ENCODE assay signal across 10 mouse cellular contexts in the genomic region with DNA sequence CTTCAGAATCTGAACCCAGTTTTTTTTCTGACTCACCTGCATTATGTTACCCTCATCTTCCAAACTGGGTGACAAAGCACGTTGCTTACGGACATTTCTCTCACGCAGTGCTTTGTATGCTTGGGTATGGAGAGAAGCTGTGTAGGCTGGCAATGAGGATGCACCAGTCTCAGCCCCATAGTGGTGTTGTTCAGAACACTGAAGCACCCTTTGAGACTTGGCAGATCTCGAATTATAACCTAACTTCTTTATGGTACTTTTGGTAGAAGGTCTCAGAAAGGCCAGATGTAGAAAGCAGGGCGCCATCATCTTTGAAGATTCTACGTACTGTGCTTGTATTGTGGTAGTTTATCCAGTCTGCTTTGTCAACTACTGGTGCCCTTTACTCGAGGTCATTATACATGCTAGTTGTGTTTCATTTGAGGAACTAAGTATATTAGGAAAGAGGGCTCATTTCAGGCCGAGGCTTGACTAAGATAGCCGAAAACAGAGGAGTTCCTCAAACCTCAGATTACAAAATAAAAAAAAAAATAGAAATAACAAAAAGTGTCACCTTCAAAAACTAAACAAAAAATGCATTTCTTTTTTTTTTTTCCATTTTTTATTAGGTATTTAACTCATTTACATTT.
DNase-seq lines count a peak whose midpoint lies in the region; ATAC-seq and TF ChIP-seq lines count a peak whose summit lies in the region.
"Had no signal": no experiment of that assay in that cellular context is flagged by ENCODE, and none has a peak within 500 bp of the region (broad histone marks: within the 10 kb centered on the region; RNA-seq: fewer than 3 reads in every experiment).

No protein-coding gene starts in this region.

- no peaks in the 10 kb centered on the region for H3K9me3 ChIP-seq in intestine, postnatal 0 days (ENCODE audit: control insufficient read depth)
- H3K9me3 ChIP-seq in intestine, embryonic 16.5 days (ENCODE audit: control insufficient read depth, low read length) = no peaks in the 10 kb centered on the region
- H3K9me3 ChIP-seq in stomach, embryonic 15.5 days = no peaks in the 10 kb centered on the region
- no peaks in the 10 kb centered on the region for H3K9me3 ChIP-seq in stomach, postnatal 0 days (ENCODE audit: control insufficient read depth, low read length)
- H3K9me3 ChIP-seq: lung, embryonic 15.5 days had no signal

- no peak overlapping the region for H3K4me2 ChIP-seq in intestine, postnatal 0 days (replicated peaks; ENCODE audit: low read depth)
- no peak overlapping the region for H3K4me2 ChIP-seq in intestine, embryonic 16.5 days (ENCODE audit: low read depth, low read length)
- no peak overlapping the region for H3K4me2 ChIP-seq in stomach, embryonic 15.5 days
- no peak overlapping the region for H3K4me2 ChIP-seq in stomach, postnatal 0 days (replicated peaks; ENCODE audit: low read depth)
- H3K4me2 ChIP-seq: lung, embryonic 15.5 days had no signal

- no peak for TF ChIP-seq CTCF in intestine, postnatal 0 days (IDR thresholded peaks at IDR 0.05; ENCODE audit: low read depth)
- no peak for TF ChIP-seq CTCF in stomach, postnatal 0 days (IDR thresholded peaks at IDR 0.05; ENCODE audit: low read depth)

- 0 out of 2 replicates have a peak overlapping the region, but pooled peaks have one; percentile 8 for H3K27ac ChIP-seq in intestine, postnatal 0 days (ENCODE audit: low read depth, low read length)
- no peak overlapping the region for H3K27ac ChIP-seq in intestine, embryonic 16.5 days (ENCODE audit: low read length)
- peak overlapping the region; percentile 6; the same call in 1 of the 2 replicates for H3K27ac ChIP-seq in stomach, embryonic 15.5 days
- H3K27ac ChIP-seq in stomach, postnatal 0 days (replicated peaks) = no peak overlapping the region; the same call in 1 of the 2 replicates
- H3K27ac ChIP-seq: lung, embryonic 15.5 days had no signal

- DNase-seq in stomach, postnatal 0 days (ENCODE audit: low spot score) = no peak
- DNase-seq in monocyte, adult 2 months (ENCODE audit: low read depth in 1 of 2, low spot score in 2 of 2) = peak; percentile 34 to 37
- no peak for DNase-seq in ovary, postnatal 10 days (ENCODE audit: low spot score)
- DNase-seq in left cerebral cortex, adult 11 months (ENCODE audit: low spot score) = no peak
- no peak for DNase-seq in ovary, postnatal 14 days (ENCODE audit: low spot score)

- no peak overlapping the region for H3K4me3 ChIP-seq in intestine, postnatal 0 days (ENCODE audit: low read depth, low read length)
- H3K4me3 ChIP-seq in intestine, embryonic 16.5 days (ENCODE audit: low read length) = no peak overlapping the region
- no peak overlapping the region for H3K4me3 ChIP-seq in stomach, embryonic 15.5 days (replicated peaks)
- H3K4me3 ChIP-seq in stomach, postnatal 0 days (ENCODE audit: low read depth, low read length) = no peak overlapping the region
- H3K4me3 ChIP-seq: lung, embryonic 15.5 days; myocyte had no signal

- ATAC-seq in intestine, postnatal 0 days = no peak
- no peak for ATAC-seq in intestine, embryonic 16.5 days
- no peak for ATAC-seq in stomach, embryonic 15.5 days (ENCODE audit: insufficient read depth, low FRiP score, low read depth)
- no peak for ATAC-seq in stomach, postnatal 0 days (ENCODE audit: low FRiP score, low TSS enrichment)

- no peaks in the 10 kb centered on the region for H3K36me3 ChIP-seq in intestine, postnatal 0 days (ENCODE audit: control insufficient read depth, insufficient read depth)
- no peaks in the 10 kb centered on the region for H3K36me3 ChIP-seq in intestine, embryonic 16.5 days (ENCODE audit: control insufficient read depth, insufficient read depth, low read length)
- H3K36me3 ChIP-seq in stomach, embryonic 15.5 days = no peaks in the 10 kb centered on the region
- H3K36me3 ChIP-seq in stomach, postnatal 0 days (ENCODE audit: control insufficient read depth, insufficient read depth, low read length) = no peaks in the 10 kb centered on the region
- H3K36me3 ChIP-seq: lung, embryonic 15.5 days had no signal

- H3K4me1 ChIP-seq in intestine, postnatal 0 days (replicated peaks; ENCODE audit: control insufficient read depth, insufficient read depth, low read length) = no peaks in the 10 kb centered on the region
- H3K4me1 ChIP-seq in intestine, embryonic 16.5 days (ENCODE audit: control insufficient read depth, insufficient read depth, low read length) = 0 out of 2 replicates have a peak, but pooled peaks cover 3% of the 10 kb centered on the region
- peaks cover 2% of the 10 kb centered on the region; the same call in 1 of the 2 replicates for H3K4me1 ChIP-seq in stomach, embryonic 15.5 days
- H3K4me1 ChIP-seq in stomach, postnatal 0 days (replicated peaks; ENCODE audit: control insufficient read depth, insufficient read depth) = 0 out of 2 replicates have a peak, but pooled peaks cover 3% of the 10 kb centered on the region

- H3K27me3 ChIP-seq in intestine, postnatal 0 days (replicated peaks; ENCODE audit: control insufficient read depth, insufficient read depth, low read length) = no peaks in the 10 kb centered on the region
- H3K27me3 ChIP-seq in intestine, embryonic 16.5 days (replicated peaks; ENCODE audit: control insufficient read depth, insufficient read depth, low read length) = no peaks in the 10 kb centered on the region
- no peaks in the 10 kb centered on the region for H3K27me3 ChIP-seq in stomach, embryonic 15.5 days (replicated peaks)
- no peaks in the 10 kb centered on the region for H3K27me3 ChIP-seq in stomach, postnatal 0 days (ENCODE audit: control insufficient read depth, insufficient read depth, low read length)
- H3K27me3 ChIP-seq: lung, embryonic 15.5 days had no signal

- WGBS in intestine, postnatal 0 days = 85% methylated on average over 9 of the region's 9 CpGs
- WGBS in intestine, embryonic 16.5 days = 89% methylated on average over 9 of the region's 9 CpGs
- 89% methylated on average over 9 of the region's 9 CpGs for WGBS in stomach, embryonic 15.5 days
- WGBS in stomach, postnatal 0 days = 85% methylated on average over 9 of the region's 9 CpGs

- TF ChIP-seq EP300 in stomach, postnatal 0 days (optimal IDR thresholded peaks at IDR 0.05) = no peak

- H3K9ac ChIP-seq in intestine, postnatal 0 days (ENCODE audit: low read depth, low read length) = no peak overlapping the region
- no peak overlapping the region for H3K9ac ChIP-seq in intestine, embryonic 16.5 days (ENCODE audit: low read depth, low read length)
- no peak overlapping the region for H3K9ac ChIP-seq in stomach, embryonic 15.5 days
- H3K9ac ChIP-seq in stomach, postnatal 0 days (ENCODE audit: low read length) = no peak overlapping the region
- H3K9ac ChIP-seq: lung, embryonic 15.5 days had no signal

Comparison
In these comparisons a context has a peak if more than half of its experiments do, and no peak if none do; other contexts are left out.
1. H3K27ac ChIP-seq: peak in intestine, postnatal 0 days (single experiment) and stomach, embryonic 15.5 days (single experiment); none in intestine, embryonic 16.5 days (single experiment) and stomach, postnatal 0 days (single experiment).
2. DNase-seq: peak in monocyte, adult 2 months (2 of 2); none in stomach, postnatal 0 days (single experiment), ovary, postnatal 10 days (single experiment), left cerebral cortex, adult 11 months (single experiment) and ovary, postnatal 14 days (single experiment).